Mouse (Mus musculus): ENCODE measurements around the gene Insig1. TPM values are rescaled to one million over a fixed set of nuclear protein-coding genes. Genes with fewer than 3 reads are reported as not detected.

The Insig1 gene
- polyA plus RNA-seq, 1 experiment from 2014 or later = 122 TPM

DNA sequence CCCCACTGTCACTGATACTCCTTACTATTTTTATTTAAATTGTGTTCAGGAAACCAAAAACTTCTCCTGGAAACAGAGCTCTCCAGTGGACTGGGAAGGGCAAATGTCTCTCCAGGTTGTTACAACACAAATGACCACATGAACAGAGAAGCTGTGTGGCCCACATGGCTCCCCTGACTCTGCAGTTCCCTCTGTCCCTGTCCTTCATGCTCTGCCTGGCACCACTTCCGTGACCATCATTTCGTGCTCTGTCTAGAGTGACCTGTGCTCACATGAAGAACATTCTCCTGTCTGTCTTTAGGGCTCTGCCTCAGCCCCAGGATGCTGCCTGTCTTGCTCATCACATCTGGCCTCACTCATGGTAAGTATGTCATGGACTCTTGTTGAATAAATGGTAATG is 24.5 kb downstream of the Insig1 start:
- ATAC-seq (no peak), DNase-seq (ENCODE audit: low spot score) (no peak)
- no peak overlapping the region for H3K9ac ChIP-seq (replicated peaks; ENCODE audit: low read depth)
- WGBS = 66% methylated on average over 2 of the region's 2 CpGs
- H3K9me3 ChIP-seq (ENCODE audit: low read length) = no peaks in the 10 kb centered on the region
- H3K4me1 ChIP-seq (ENCODE audit: insufficient read depth, low read depth, low read length) = no peaks in the 10 kb centered on the region
- H3K4me3 ChIP-seq (ENCODE audit: low read depth, low read length) = no peak overlapping the region
- no peaks in the 10 kb centered on the region for H3K36me3 ChIP-seq (ENCODE audit: insufficient read depth, low read length)
- no peaks in the 10 kb centered on the region for H3K27me3 ChIP-seq (replicated peaks; ENCODE audit: insufficient read depth, low read length)
- TF ChIP-seq EP300 (IDR thresholded peaks at IDR 0.05) = no peak
- TF ChIP-seq CTCF (IDR thresholded peaks at IDR 0.05) = no peak
- no peak overlapping the region for H3K27ac ChIP-seq (ENCODE audit: low read length)
- H3K4me2 ChIP-seq (replicated peaks; ENCODE audit: low read depth, low read length) = no peak overlapping the region

DNA sequence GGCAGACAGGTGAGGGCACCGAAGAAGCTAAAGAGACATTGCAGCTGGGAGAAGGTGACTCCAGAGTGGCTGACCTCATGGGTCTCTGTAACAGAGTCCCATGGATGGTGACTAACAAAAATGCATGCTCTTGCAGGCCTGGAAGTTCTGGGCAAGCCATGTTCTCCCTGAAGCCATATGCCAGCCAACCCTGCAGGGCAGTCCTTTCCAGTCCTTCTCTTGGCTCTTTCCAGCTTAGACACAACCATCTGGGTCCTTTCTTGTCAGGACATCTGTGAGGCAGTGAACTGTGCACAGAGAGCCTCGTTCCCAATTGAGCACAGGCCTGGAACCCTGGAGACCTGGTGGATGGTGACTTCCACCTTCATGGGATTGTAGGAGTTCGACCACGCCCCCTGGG is 35.8 kb downstream of the Insig1 start:
- ATAC-seq = no peak
- no peak overlapping the region for H3K27ac ChIP-seq (ENCODE audit: low read length)
- TF ChIP-seq EP300 (IDR thresholded peaks at IDR 0.05) (no peak), CTCF (IDR thresholded peaks at IDR 0.05) (no peak)
- no peaks in the 10 kb centered on the region for H3K36me3 ChIP-seq (ENCODE audit: insufficient read depth, low read length)
- H3K4me2 ChIP-seq (replicated peaks; ENCODE audit: low read depth, low read length) = no peak overlapping the region
- 70% methylated on average over 4 of the region's 4 CpGs for WGBS
- no peaks in the 10 kb centered on the region for H3K27me3 ChIP-seq (replicated peaks; ENCODE audit: insufficient read depth, low read length)
- H3K9me3 ChIP-seq (ENCODE audit: low read length) = no peaks in the 10 kb centered on the region
- DNase-seq (ENCODE audit: low spot score) = no peak
- no peak overlapping the region for H3K4me3 ChIP-seq (ENCODE audit: low read depth, low read length)
- no peak overlapping the region for H3K9ac ChIP-seq (replicated peaks; ENCODE audit: low read depth)
- no peaks in the 10 kb centered on the region for H3K4me1 ChIP-seq (ENCODE audit: insufficient read depth, low read depth, low read length)

DNA sequence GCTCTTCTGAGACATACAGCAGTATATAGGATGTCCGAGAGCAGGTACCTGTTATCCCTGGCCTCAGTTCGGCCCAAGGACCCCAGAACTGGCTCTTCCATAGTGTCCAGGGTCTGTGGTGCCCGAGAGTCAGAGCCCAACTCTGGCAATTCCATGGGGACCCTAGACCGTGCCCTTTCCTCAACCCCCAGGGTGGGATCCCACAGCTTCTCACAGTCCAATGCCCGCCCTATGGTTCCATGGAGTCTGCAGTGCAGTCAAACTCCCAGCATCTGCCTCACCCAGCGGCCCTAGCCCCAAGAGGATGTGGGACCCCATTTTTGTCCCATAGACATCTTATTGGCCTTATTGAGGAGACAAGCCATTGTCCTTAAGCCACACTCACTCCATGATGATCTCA is 36.8 kb downstream of the Insig1 start:
- no peak for TF ChIP-seq CTCF (IDR thresholded peaks at IDR 0.05)
- TF ChIP-seq EP300 (IDR thresholded peaks at IDR 0.05) = no peak
- DNase-seq (ENCODE audit: low spot score) (no peak), ATAC-seq (no peak)
- H3K4me1 ChIP-seq (ENCODE audit: insufficient read depth, low read depth, low read length) = no peaks in the 10 kb centered on the region
- H3K36me3 ChIP-seq (ENCODE audit: insufficient read depth, low read length) = no peaks in the 10 kb centered on the region
- no peak overlapping the region for H3K4me2 ChIP-seq (replicated peaks; ENCODE audit: low read depth, low read length)
- H3K9ac ChIP-seq (replicated peaks; ENCODE audit: low read depth) = no peak overlapping the region
- no peaks in the 10 kb centered on the region for H3K9me3 ChIP-seq (ENCODE audit: low read length)
- WGBS = 79% methylated on average over 6 of the region's 6 CpGs
- H3K27me3 ChIP-seq (replicated peaks; ENCODE audit: insufficient read depth, low read length) = no peaks in the 10 kb centered on the region
- no peak overlapping the region for H3K4me3 ChIP-seq (ENCODE audit: low read depth, low read length)
- no peak overlapping the region for H3K27ac ChIP-seq (ENCODE audit: low read length)

DNA sequence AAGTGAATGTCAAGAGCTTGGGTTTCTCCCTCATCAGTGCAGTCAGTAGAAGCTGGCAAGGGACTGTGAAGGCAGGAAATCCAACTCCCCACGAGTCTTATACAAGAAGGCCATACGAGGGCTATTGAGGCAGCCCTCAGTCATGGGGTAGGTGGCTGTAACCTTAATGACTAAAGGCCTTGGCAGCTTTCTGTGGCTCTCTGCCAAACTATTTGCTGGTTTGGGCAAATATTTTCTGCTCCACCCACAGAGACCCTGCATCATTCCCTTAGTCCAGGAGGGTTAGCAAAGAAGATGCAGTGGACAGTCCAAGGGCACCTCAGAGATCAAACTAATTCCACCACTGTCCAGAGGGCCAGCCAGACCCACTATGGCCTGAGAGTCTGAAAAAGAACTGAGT is 39.7 kb downstream of the Insig1 start:
- DNase-seq (ENCODE audit: low spot score) (no peak), ATAC-seq (no peak)
- H3K27me3 ChIP-seq (replicated peaks; ENCODE audit: insufficient read depth, low read length) = no peaks in the 10 kb centered on the region
- H3K9ac ChIP-seq (replicated peaks; ENCODE audit: low read depth) = no peak overlapping the region
- no peak overlapping the region for H3K27ac ChIP-seq (ENCODE audit: low read length)
- H3K4me2 ChIP-seq (replicated peaks; ENCODE audit: low read depth, low read length) = no peak overlapping the region
- no peaks in the 10 kb centered on the region for H3K4me1 ChIP-seq (ENCODE audit: insufficient read depth, low read depth, low read length)
- H3K4me3 ChIP-seq (ENCODE audit: low read depth, low read length) = no peak overlapping the region
- H3K9me3 ChIP-seq (ENCODE audit: low read length) = no peaks in the 10 kb centered on the region
- no peaks in the 10 kb centered on the region for H3K36me3 ChIP-seq (ENCODE audit: insufficient read depth, low read length)
- TF ChIP-seq EP300 (IDR thresholded peaks at IDR 0.05) (no peak), CTCF (IDR thresholded peaks at IDR 0.05) (no peak)
- 32% methylated on average over 2 of the region's 2 CpGs for WGBS

DNA sequence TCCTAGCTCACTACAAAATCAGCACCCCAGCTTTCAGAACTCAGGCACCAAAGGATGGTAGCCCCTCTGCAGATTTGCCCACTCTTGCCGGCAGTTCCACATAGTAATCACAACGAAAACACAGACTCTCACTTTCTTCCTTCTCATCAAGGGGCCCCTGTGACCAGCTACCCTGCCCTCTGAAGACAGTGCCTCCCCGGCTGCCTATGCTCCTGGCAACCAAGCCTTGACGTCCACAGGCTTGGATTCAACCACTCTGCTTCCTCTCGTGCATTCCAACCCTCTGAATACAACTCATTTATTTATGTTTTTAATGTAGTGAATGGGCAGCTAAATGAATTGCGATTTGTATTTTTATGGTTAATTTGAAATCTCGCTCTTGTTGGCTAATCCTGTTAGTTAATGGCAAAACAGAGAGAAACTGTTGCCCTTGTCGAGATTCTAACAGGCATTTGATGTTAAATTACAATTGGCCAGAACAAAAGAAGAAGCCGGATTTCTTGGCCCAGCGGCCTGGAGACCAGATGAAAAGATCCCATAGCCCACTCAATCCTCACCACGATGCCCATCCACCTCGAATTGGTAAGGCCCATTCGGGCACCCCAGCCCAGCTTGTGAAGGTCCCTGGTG is 46.2 kb downstream of the Insig1 start:
- no peaks in the 10 kb centered on the region for H3K9me3 ChIP-seq (ENCODE audit: low read length)
- H3K27ac ChIP-seq (ENCODE audit: low read length) = no peak overlapping the region
- H3K4me1 ChIP-seq (ENCODE audit: insufficient read depth, low read depth, low read length) = peaks cover 4% of the 10 kb centered on the region; the same call in 1 of the 2 replicates
- peaks cover 42% of the 10 kb centered on the region for H3K27me3 ChIP-seq (replicated peaks; ENCODE audit: insufficient read depth, low read length)
- no peak overlapping the region for H3K9ac ChIP-seq (replicated peaks; ENCODE audit: low read depth)
- 9% methylated on average over 13 of the region's 13 CpGs for WGBS
- DNase-seq (ENCODE audit: low spot score) = no peak
- no peak overlapping the region for H3K4me2 ChIP-seq (replicated peaks; ENCODE audit: low read depth, low read length)
- H3K4me3 ChIP-seq (ENCODE audit: low read depth, low read length) = no peak overlapping the region
- TF ChIP-seq EP300 (IDR thresholded peaks at IDR 0.05) (no peak), CTCF (IDR thresholded peaks at IDR 0.05) (no peak)
- ATAC-seq = no peak
- no peaks in the 10 kb centered on the region for H3K36me3 ChIP-seq (ENCODE audit: insufficient read depth, low read length)

DNA sequence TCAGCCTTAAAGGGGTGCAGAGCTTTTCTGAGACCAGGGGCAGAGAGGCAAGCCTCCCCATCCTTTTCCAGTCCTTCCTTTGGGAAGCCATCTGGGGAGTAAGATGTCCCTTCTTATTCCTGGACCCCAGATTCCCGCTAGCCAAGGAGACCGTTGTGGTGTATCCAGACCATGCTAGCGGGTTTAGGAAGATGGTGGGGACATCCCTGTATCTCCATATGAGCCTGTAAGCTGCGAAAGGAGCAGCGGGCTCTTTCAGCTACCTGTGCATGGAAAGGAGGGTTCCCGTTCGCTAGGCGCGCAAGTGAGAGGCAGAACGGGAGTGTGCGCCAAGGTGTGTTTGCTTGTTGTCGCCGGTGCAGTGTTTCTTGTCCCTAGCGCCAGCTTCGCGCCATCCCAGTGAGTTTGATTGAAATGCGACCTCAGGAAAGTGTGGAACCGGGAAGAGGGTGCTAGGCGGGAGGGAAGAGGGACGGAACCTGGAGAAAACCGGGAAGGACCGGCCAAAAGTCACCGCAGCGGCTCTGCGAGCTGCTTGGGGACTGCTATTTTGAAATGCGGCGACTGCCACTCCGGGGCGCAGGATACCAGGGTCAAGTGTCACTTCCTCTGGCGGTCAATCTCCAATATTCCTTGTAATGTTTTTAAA is 46.8 kb downstream of the Insig1 start:
- DNase-seq (ENCODE audit: low spot score) (peak; percentile 18), ATAC-seq (no peak)
- under 1% methylated on average over 30 of the region's 30 CpGs for WGBS

More for the DNA sequence above, 46.8 kb downstream of the Insig1 start:
- no peak for TF ChIP-seq CTCF (IDR thresholded peaks at IDR 0.05)
- no peak for TF ChIP-seq EP300 (IDR thresholded peaks at IDR 0.05)
- peak overlapping the region; percentile 44 for H3K4me2 ChIP-seq (replicated peaks; ENCODE audit: low read depth, low read length)
- H3K27ac ChIP-seq (ENCODE audit: low read length) = no peak overlapping the region
- no peaks in the 10 kb centered on the region for H3K36me3 ChIP-seq (ENCODE audit: insufficient read depth, low read length)
- H3K27me3 ChIP-seq (replicated peaks; ENCODE audit: insufficient read depth, low read length) = peaks cover 46% of the 10 kb centered on the region
- H3K4me1 ChIP-seq (ENCODE audit: insufficient read depth, low read depth, low read length) = peaks cover 4% of the 10 kb centered on the region; the same call in 1 of the 2 replicates
- H3K4me3 ChIP-seq (ENCODE audit: low read depth, low read length) = peak overlapping the region; percentile 23; the same call in 1 of the 2 replicates
- H3K9me3 ChIP-seq (ENCODE audit: low read length) = no peaks in the 10 kb centered on the region
- H3K9ac ChIP-seq (replicated peaks; ENCODE audit: low read depth) = no peak overlapping the region

All from lung, postnatal 0 days (tissue).